Mouse (Mus musculus): Measurements from ENCODE around the gene Supt3. TPM values are rescaled to one million over a fixed set of nuclear protein-coding genes. Genes with fewer than 3 reads are reported as not detected.

Gene Supt3
- polyA plus RNA-seq, 1 experiment = 11.4 TPM

GRCm38 (mm10) chr17:45160651-45161050 lies 383.7 kb downstream of the Supt3 start:
- Histone ChIP-seq H3K9me3 (peaks cover 9% of the 10 kb centered on the region), H3K27me3 (replicated peaks) (peaks cover 7% of the 10 kb centered on the region), H3K4me3 (replicated peaks) (no peak overlapping the region), H3K4me1 (no peaks in the 10 kb centered on the region), H3K36me3 (replicated peaks; ENCODE audit: low read length) (no peaks in the 10 kb centered on the region)
- TF ChIP-seq GATA1 (IDR thresholded peaks at IDR 0.05; ENCODE audit: borderline replicate concordance, low read length) (no peak), FLI1 (IDR thresholded peaks at IDR 0.05; ENCODE audit: low read length) (no peak)

DNA sequence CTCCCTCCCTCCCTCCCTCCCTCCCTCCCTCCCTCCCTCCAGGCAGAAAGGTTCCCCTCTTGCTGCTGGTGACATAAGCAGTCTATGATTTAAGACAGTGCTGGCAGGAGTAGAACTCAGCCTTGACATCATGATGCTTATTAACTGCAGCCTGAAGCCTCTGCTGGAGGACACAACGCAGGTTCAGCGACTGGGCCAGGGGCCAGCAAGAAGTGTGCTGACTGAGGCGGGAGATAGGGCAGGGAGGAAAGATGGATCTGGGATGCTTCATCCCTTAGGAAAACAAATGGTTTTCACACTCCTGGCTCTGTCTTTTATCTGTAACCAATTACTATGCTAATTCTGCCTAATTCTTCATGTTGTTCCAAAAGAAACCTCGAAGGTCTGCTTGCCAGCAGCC lies 388.8 kb downstream of the Supt3 start:
- Histone ChIP-seq H3K4me3 (replicated peaks) (no peak overlapping the region), H3K27me3 (replicated peaks) (peaks cover 9% of the 10 kb centered on the region), H3K4me1 (no peaks in the 10 kb centered on the region), H3K9me3 (peaks cover 9% of the 10 kb centered on the region), H3K36me3 (replicated peaks; ENCODE audit: low read length) (no peaks in the 10 kb centered on the region)
- TF ChIP-seq GATA1 (IDR thresholded peaks at IDR 0.05; ENCODE audit: borderline replicate concordance, low read length) = no peak
- no peak for TF ChIP-seq FLI1 (IDR thresholded peaks at IDR 0.05; ENCODE audit: low read length)

Other genes starting within 250 kb of the Supt3 start
- gene Runx2, start 37.6 kb downstream of the Supt3 start, polyA plus RNA-seq (2012; ENCODE audit: insufficient read depth, low replicate concordance) = 2.1 TPM in 1 of 2 replicates, not detected in the other